Mouse (Mus musculus) embryonic facial prominence, embryonic 11.5 days (tissue): ENCODE measurements around the gene Vasp. TPM values are rescaled to one million over a fixed set of nuclear protein-coding genes. Genes with fewer than 3 reads are reported as not detected.
"Not testable (repeated sequence)": the region's sequence is repeated elsewhere in the genome, so short reads cannot be mapped to it uniquely, and the experiment has no call there.

Experiments
- ATAC-seq: fragments of 200-750 bp; cut with Nextera tagmentation; replicated peaks from 2 replicates; pipeline ENCODE4 v1.8.0; 2017; ENCODE audit warnings: low read depth; ENCODE audit not compliant: insufficient number of reproducible peaks, low FRiP score, low TSS enrichment
- DNase-seq: peaks from one replicate; pipeline ENCODE4 v3.0.0-alpha.2; 2015; ENCODE audit warnings: low spot score
- H3K27ac ChIP-seq: fragments of 300-500 bp; sonication (generic); replicated peaks from 2 replicates; pipeline ENCODE4 v1.5.1; 2014; ENCODE audit warnings: mild to moderate bottlenecking, low read depth, low read length, control low read depth
- H3K27me3 ChIP-seq: fragments of 300-500 bp; sonication (generic); 2 replicates; pipeline ENCODE4 v1.6.1; 2014; ENCODE audit warnings: mild to moderate bottlenecking, low read length, moderate library complexity, mixed read lengths; ENCODE audit not compliant: control insufficient read depth, insufficient read depth
- H3K36me3 ChIP-seq: fragments of 300-500 bp; sonication (generic); replicated peaks from 2 replicates; pipeline ENCODE4 v1.6.1; 2014; ENCODE audit warnings: low read depth, mild to moderate bottlenecking, low read length, moderate library complexity, mixed read lengths; ENCODE audit not compliant: control insufficient read depth, insufficient read depth
- H3K4me1 ChIP-seq: fragments of 300-500 bp; sonication (generic); 2 replicates; pipeline ENCODE4 v1.6.1; 2014; ENCODE audit warnings: low read length, mixed read lengths; ENCODE audit not compliant: control insufficient read depth, insufficient read depth
- H3K4me2 ChIP-seq: fragments of 300-500 bp; sonication (generic); 2 replicates; pipeline ENCODE4 v1.6.1; 2014; ENCODE audit warnings: low read depth, mild to moderate bottlenecking, control low read depth, low read length, moderate library complexity
- H3K4me3 ChIP-seq: fragments of 300-500 bp; sonication (generic); 2 replicates; pipeline ENCODE4 v1.5.1; 2014; ENCODE audit warnings: low read depth, low read length, control low read depth
- H3K9ac ChIP-seq: fragments of 300-500 bp; sonication (generic); replicated peaks from 2 replicates; pipeline ENCODE4 v1.6.1; 2014; ENCODE audit warnings: mild to moderate bottlenecking, control low read depth, low read length
- H3K9me3 ChIP-seq: fragments of 300-500 bp; sonication (generic); replicated peaks from 2 replicates; pipeline ENCODE4 v1.6.1; 2016; ENCODE audit warnings: mild to moderate bottlenecking, low read length, inconsistent platforms, mixed read lengths; ENCODE audit not compliant: control insufficient read depth
- WGBS: fragments of 180-500 bp; shearing (Covaris S2); extraction: QIAGEN DNeasy Blood & Tissue Kit; methylation state at CpG from one replicate; pipeline ENCODE4 v1.1.7; 2014; 5-methylcytosine and 5-hydroxymethylcytosine counted together
- polyA plus RNA-seq: library from polyadenylated mRNA; unstranded; fragments of >200 nt; fragmentation: Nextera tagmentation; extraction: Ambion mirVana; gene quantifications from 2 replicates; pipeline ENCODE4 v1.2.1, GENCODE M21; 2014

Vasp gene
- polyA plus RNA-seq, 1 experiment from 2014 or later: 53.2 TPM

GRCm38 (mm10) chr7:19283406-19283804 lies 11.8 kb upstream of the Vasp start:
- no peak overlapping the region for H3K27ac ChIP-seq
- H3K36me3 ChIP-seq: no peaks in the 10 kb centered on the region
- H3K4me3 ChIP-seq: peak overlapping the region; percentile 55
- DNase-seq: no peak
- H3K9me3 ChIP-seq: no peaks in the 10 kb centered on the region
- H3K27me3 ChIP-seq: peaks cover 22% of the 10 kb centered on the region
- H3K4me2 ChIP-seq: peak overlapping the region; percentile 83
- no peak for ATAC-seq
- H3K9ac ChIP-seq: peak overlapping the region; percentile 57; the same call in 1 of the 2 replicates
- WGBS: 47% methylated on average over 14 of the region's 14 CpGs
- H3K4me1 ChIP-seq: peaks cover 9% of the 10 kb centered on the region; the same call in 1 of the 2 replicates

- DNase-seq: peak; percentile 81
- H3K4me3 ChIP-seq: peak overlapping the region; percentile 55
- H3K4me2 ChIP-seq: peak overlapping the region; percentile 83
- no peak overlapping the region for H3K27ac ChIP-seq
- peaks cover 27% of the 10 kb centered on the region for H3K27me3 ChIP-seq
- no peaks in the 10 kb centered on the region for H3K9me3 ChIP-seq
- H3K36me3 ChIP-seq: no peaks in the 10 kb centered on the region
- peak; percentile 53 for ATAC-seq
- H3K9ac ChIP-seq: peak overlapping the region; percentile 57
- WGBS: 2% methylated on average over 32 of the region's 35 CpGs
- peaks cover 9% of the 10 kb centered on the region; the same call in 1 of the 2 replicates for H3K4me1 ChIP-seq
Observed at GRCm38 (mm10) chr7:19282791-19283405, 11.3 kb upstream of the Vasp start.

- ATAC-seq: peak; percentile 74
- DNase-seq: peak; percentile 84
- Histone ChIP-seq H3K36me3 (no peaks in the 10 kb centered on the region), H3K27ac (no peak within 1 kb of the TSS), H3K27me3 (peaks cover 31% of the 10 kb centered on the region), H3K4me1 (peaks cover 9% of the 10 kb centered on the region; the same call in 1 of the 2 replicates), H3K4me2 (peak within 1 kb of the TSS; percentile 83), H3K4me3 (peak within 1 kb of the TSS; percentile 55), H3K9ac (peak within 1 kb of the TSS; percentile 57), H3K9me3 (no peaks in the 10 kb centered on the region)
- WGBS: 0% methylated on average over 36 of the region's 37 CpGs
Observed at GRCm38 (mm10) chr7:19282385-19282784, 10.8 kb upstream of the Vasp start, which contains the start of gene Rtn2. Rtn2 (plus strand) TSS chr7:19282624.

- DNase-seq: peak; percentile 48
Observed at GRCm38 (mm10) chr7:19281680-19282304, 10.2 kb upstream of the Vasp start.

GRCm38 (mm10) chr7:19279581-19280114 lies 8.0 kb upstream of the Vasp start, which contains the start of gene Ppm1n:
Ppm1n (minus strand) TSS chr7:19280064.
- Histone ChIP-seq H3K4me1 (peaks cover 9% of the 10 kb centered on the region; the same call in 1 of the 2 replicates), H3K27me3 (peaks cover 31% of the 10 kb centered on the region), H3K36me3 (no peaks in the 10 kb centered on the region), H3K4me3 (peak within 1 kb of the TSS; percentile 17), H3K4me2 (peak within 1 kb of the TSS; percentile 33), H3K27ac (no peak within 1 kb of the TSS), H3K9ac (peak within 1 kb of the TSS; percentile 28; the same call in 1 of the 2 replicates), H3K9me3 (no peaks in the 10 kb centered on the region)
- under 1% methylated on average over 42 of the region's 46 CpGs for WGBS
- no peak for ATAC-seq
- no peak for DNase-seq

More at GRCm38 (mm10) chr7:19281680-19282304, 10.2 kb upstream of the Vasp start:
- not testable (repeated sequence) for H3K36me3 ChIP-seq, ATAC-seq, H3K9me3 ChIP-seq, H3K4me2 ChIP-seq, H3K27ac ChIP-seq, H3K4me1 ChIP-seq, H3K9ac ChIP-seq
- 31% methylated on average over 6 of the region's 6 CpGs for WGBS
- Histone ChIP-seq H3K27me3 (peaks cover 31% of the 10 kb centered on the region), H3K4me3 (peak overlapping the region; percentile 55; the same call in 1 of the 2 replicates)

- H3K27ac ChIP-seq: no peak overlapping the region
- WGBS: 4% methylated on average over 34 of the region's 34 CpGs
- ATAC-seq (no peak), DNase-seq (no peak)
- peaks cover 31% of the 10 kb centered on the region for H3K27me3 ChIP-seq
- peak overlapping the region; percentile 33 for H3K4me2 ChIP-seq
- H3K4me3 ChIP-seq: peak overlapping the region; percentile 17
- no peaks in the 10 kb centered on the region for H3K36me3 ChIP-seq
- no peak overlapping the region for H3K9ac ChIP-seq
- H3K4me1 ChIP-seq: peaks cover 9% of the 10 kb centered on the region; the same call in 1 of the 2 replicates
- no peaks in the 10 kb centered on the region for H3K9me3 ChIP-seq
Observed at GRCm38 (mm10) chr7:19279052-19279451, 7.4 kb upstream of the Vasp start.

GRCm38 (mm10) chr7:19276253-19276652 lies 4.6 kb upstream of the Vasp start:
- no peak for DNase-seq
- ATAC-seq: no peak
- H3K4me2 ChIP-seq: no peak overlapping the region
- H3K9ac ChIP-seq: no peak overlapping the region
- no peaks in the 10 kb centered on the region for H3K36me3 ChIP-seq
- H3K4me1 ChIP-seq: peaks cover 9% of the 10 kb centered on the region; the same call in 1 of the 2 replicates
- H3K4me3 ChIP-seq: no peak overlapping the region
- H3K27ac ChIP-seq: no peak overlapping the region
- H3K9me3 ChIP-seq: no peaks in the 10 kb centered on the region
- peaks cover 31% of the 10 kb centered on the region for H3K27me3 ChIP-seq
- WGBS: 51% methylated on average over 4 of the region's 4 CpGs
